Mouse (Mus musculus): Measurements from ENCODE around the gene Wee2.

DNA sequence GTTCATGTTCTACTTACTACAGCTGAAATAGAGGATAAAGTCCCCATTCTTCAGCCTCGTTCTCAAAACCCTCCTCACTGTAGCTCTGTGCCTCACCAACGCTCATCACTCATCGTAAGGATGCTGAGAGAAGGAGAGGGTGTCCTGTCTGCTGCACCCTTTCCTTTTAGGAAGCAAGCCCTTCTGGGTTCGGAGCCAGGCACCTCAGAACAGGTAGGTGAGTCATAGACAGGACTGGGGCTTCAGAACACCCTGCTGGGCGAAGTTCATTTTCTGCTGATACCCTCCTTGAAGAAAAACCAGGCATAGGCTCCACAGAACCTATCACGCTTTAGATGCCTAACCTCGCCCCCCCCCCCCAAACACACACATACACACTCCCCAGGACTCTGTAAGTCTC lies 11.4 kb upstream of the Wee2 start:
- TF ChIP-seq CTCF (IDR thresholded peaks at IDR 0.05; ENCODE audit: low read depth) (no peak), EP300 (IDR thresholded peaks at IDR 0.05; ENCODE audit: low read depth) (no peak)
